Mouse (Mus musculus): ENCODE data around the gene Crtac1. TPM values are rescaled to one million over a fixed set of nuclear protein-coding genes. Genes with fewer than 3 reads are reported as not detected.

Gene Crtac1
- polyA plus RNA-seq, 1 experiment: 1.1 TPM

- WGBS: 11% methylated on average over 1 of the region's 1 CpGs
- Histone ChIP-seq H3K27ac (ENCODE audit: control insufficient read depth, insufficient read depth, low read length) (no peak overlapping the region), H3K27me3 (ENCODE audit: control insufficient read depth, insufficient read depth, low read length) (no peaks in the 10 kb centered on the region)
Observed at GRCm38 (mm10) chr19:42315914-42316313, 115.7 kb downstream of the Crtac1 start.

GRCm38 (mm10) chr19:42315070-42315679, 116.4 kb downstream of the Crtac1 start:
- 88% methylated on average over 6 of the region's 6 CpGs for WGBS

More at GRCm38 (mm10) chr19:42315914-42316313, 115.7 kb downstream of the Crtac1 start:
- no peaks in the 10 kb centered on the region for H3K4me1 ChIP-seq (replicated peaks; ENCODE audit: control insufficient read depth, insufficient read depth, low read length)
- TF ChIP-seq POLR2A (IDR thresholded peaks at IDR 0.05; ENCODE audit: control insufficient read depth, extremely low read depth, insufficient read depth, low read length, poor library complexity) (0 out of 2 replicates have a peak, but pooled peaks have one; percentile 4), CTCF (IDR thresholded peaks at IDR 0.05; ENCODE audit: borderline replicate concordance, control insufficient read depth, extremely low read depth, insufficient read depth, low read length, poor library complexity) (peak; percentile 65; the same call in 1 of the 2 replicates)
- peak; percentile 56 for DNase-seq
- H3K4me3 ChIP-seq (ENCODE audit: control insufficient read depth, insufficient read depth, low read length): no peak overlapping the region
- no peaks in the 10 kb centered on the region for H3K36me3 ChIP-seq (ENCODE audit: control insufficient read depth, insufficient read depth, low read length)

GRCm38 (mm10) chr19:42312191-42312590, 119.4 kb downstream of the Crtac1 start:
- TF ChIP-seq POLR2A (IDR thresholded peaks at IDR 0.05; ENCODE audit: control insufficient read depth, extremely low read depth, insufficient read depth, low read length, poor library complexity) (no peak), CTCF (IDR thresholded peaks at IDR 0.05; ENCODE audit: borderline replicate concordance, control insufficient read depth, extremely low read depth, insufficient read depth, low read length, poor library complexity) (no peak)
- H3K27me3 ChIP-seq (ENCODE audit: control insufficient read depth, insufficient read depth, low read length): no peaks in the 10 kb centered on the region
- WGBS: 91% methylated on average over 3 of the region's 3 CpGs

More at GRCm38 (mm10) chr19:42315070-42315679, 116.4 kb downstream of the Crtac1 start:
- Histone ChIP-seq H3K27me3 (ENCODE audit: control insufficient read depth, insufficient read depth, low read length) (no peaks in the 10 kb centered on the region), H3K4me1 (replicated peaks; ENCODE audit: control insufficient read depth, insufficient read depth, low read length) (no peaks in the 10 kb centered on the region), H3K4me3 (ENCODE audit: control insufficient read depth, insufficient read depth, low read length) (no peak overlapping the region), H3K36me3 (ENCODE audit: control insufficient read depth, insufficient read depth, low read length) (no peaks in the 10 kb centered on the region), H3K27ac (ENCODE audit: control insufficient read depth, insufficient read depth, low read length) (no peak overlapping the region)
- DNase-seq: no peak
- TF ChIP-seq CTCF (IDR thresholded peaks at IDR 0.05; ENCODE audit: borderline replicate concordance, control insufficient read depth, extremely low read depth, insufficient read depth, low read length, poor library complexity) (no peak), POLR2A (IDR thresholded peaks at IDR 0.05; ENCODE audit: control insufficient read depth, extremely low read depth, insufficient read depth, low read length, poor library complexity) (no peak)

GRCm38 (mm10) chr19:42311332-42311731, 120.3 kb downstream of the Crtac1 start:
- Histone ChIP-seq H3K36me3 (ENCODE audit: control insufficient read depth, insufficient read depth, low read length) (no peaks in the 10 kb centered on the region), H3K4me1 (replicated peaks; ENCODE audit: control insufficient read depth, insufficient read depth, low read length) (peaks cover 10% of the 10 kb centered on the region), H3K4me3 (ENCODE audit: control insufficient read depth, insufficient read depth, low read length) (no peak overlapping the region), H3K27me3 (ENCODE audit: control insufficient read depth, insufficient read depth, low read length) (no peaks in the 10 kb centered on the region), H3K27ac (ENCODE audit: control insufficient read depth, insufficient read depth, low read length) (no peak overlapping the region)
- TF ChIP-seq POLR2A (IDR thresholded peaks at IDR 0.05; ENCODE audit: control insufficient read depth, extremely low read depth, insufficient read depth, low read length, poor library complexity) (no peak), CTCF (IDR thresholded peaks at IDR 0.05; ENCODE audit: borderline replicate concordance, control insufficient read depth, extremely low read depth, insufficient read depth, low read length, poor library complexity) (no peak)
- 32% methylated on average over 2 of the region's 2 CpGs for WGBS
- no peak for DNase-seq

More at GRCm38 (mm10) chr19:42312191-42312590, 119.4 kb downstream of the Crtac1 start:
- Histone ChIP-seq H3K4me3 (ENCODE audit: control insufficient read depth, insufficient read depth, low read length) (no peak overlapping the region), H3K4me1 (replicated peaks; ENCODE audit: control insufficient read depth, insufficient read depth, low read length) (peaks cover 1% of the 10 kb centered on the region), H3K36me3 (ENCODE audit: control insufficient read depth, insufficient read depth, low read length) (no peaks in the 10 kb centered on the region), H3K27ac (ENCODE audit: control insufficient read depth, insufficient read depth, low read length) (no peak overlapping the region)
- no peak for DNase-seq

GRCm38 (mm10) chr19:42308931-42309330, 122.7 kb downstream of the Crtac1 start:
- no peak for DNase-seq
- H3K4me3 ChIP-seq (ENCODE audit: control insufficient read depth, insufficient read depth, low read length): no peak overlapping the region
- no peaks in the 10 kb centered on the region for H3K36me3 ChIP-seq (ENCODE audit: control insufficient read depth, insufficient read depth, low read length)
- no peak for TF ChIP-seq CTCF (IDR thresholded peaks at IDR 0.05; ENCODE audit: borderline replicate concordance, control insufficient read depth, extremely low read depth, insufficient read depth, low read length, poor library complexity)
- no peak for TF ChIP-seq POLR2A (IDR thresholded peaks at IDR 0.05; ENCODE audit: control insufficient read depth, extremely low read depth, insufficient read depth, low read length, poor library complexity)
- 22% methylated on average over 12 of the region's 12 CpGs for WGBS
- H3K27ac ChIP-seq (ENCODE audit: control insufficient read depth, insufficient read depth, low read length): no peak overlapping the region
- H3K27me3 ChIP-seq (ENCODE audit: control insufficient read depth, insufficient read depth, low read length): no peaks in the 10 kb centered on the region
- peaks cover 14% of the 10 kb centered on the region for H3K4me1 ChIP-seq (replicated peaks; ENCODE audit: control insufficient read depth, insufficient read depth, low read length)

- Histone ChIP-seq H3K27ac (ENCODE audit: control insufficient read depth, insufficient read depth, low read length) (no peak overlapping the region), H3K36me3 (ENCODE audit: control insufficient read depth, insufficient read depth, low read length) (no peaks in the 10 kb centered on the region), H3K4me1 (replicated peaks; ENCODE audit: control insufficient read depth, insufficient read depth, low read length) (peaks cover 14% of the 10 kb centered on the region), H3K4me3 (ENCODE audit: control insufficient read depth, insufficient read depth, low read length) (no peak overlapping the region), H3K27me3 (ENCODE audit: control insufficient read depth, insufficient read depth, low read length) (no peaks in the 10 kb centered on the region)
- no peak for DNase-seq
- TF ChIP-seq CTCF (IDR thresholded peaks at IDR 0.05; ENCODE audit: borderline replicate concordance, control insufficient read depth, extremely low read depth, insufficient read depth, low read length, poor library complexity): no peak
- TF ChIP-seq POLR2A (IDR thresholded peaks at IDR 0.05; ENCODE audit: control insufficient read depth, extremely low read depth, insufficient read depth, low read length, poor library complexity): no peak
- WGBS: 12% methylated on average over 8 of the region's 8 CpGs
Observed at GRCm38 (mm10) chr19:42307019-42307418, 124.6 kb downstream of the Crtac1 start.
